In the genomic region with DNA sequence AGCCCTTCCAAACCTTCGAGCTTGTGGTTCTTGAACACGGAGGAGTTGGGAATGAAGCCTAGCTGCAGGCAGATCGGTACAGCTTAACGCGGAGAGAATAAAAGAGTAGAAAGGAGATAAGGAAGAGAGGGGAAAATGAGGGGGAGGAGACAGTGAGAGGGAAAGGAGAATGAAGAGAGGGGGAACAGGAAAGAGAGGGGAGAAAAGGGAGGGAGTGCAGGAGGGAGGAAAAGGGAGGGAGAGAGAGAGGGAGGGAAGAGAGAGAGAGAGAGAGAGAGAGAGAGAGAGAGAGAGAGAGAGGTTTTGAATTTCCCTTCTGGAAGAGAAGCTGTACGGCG, we compare ENCODE assay signal across 9 mouse cellular contexts. TPM values are rescaled to one million over a fixed set of nuclear protein-coding genes. Genes with fewer than 3 reads are reported as not detected.
DNase-seq lines count a peak whose midpoint lies in the region; ATAC-seq and TF ChIP-seq lines count a peak whose summit lies in the region.
"Had no signal": no experiment of that assay in that cellular context is flagged by ENCODE, and none has a peak within 500 bp of the region (broad histone marks: within the 10 kb centered on the region; RNA-seq: fewer than 3 reads in every experiment).

A gene (plus strand): TSS at position 301 of the 338 bp plus-strand sequence.

- 14% methylated on average over 7 of the region's 7 CpGs for WGBS in spleen, adult 2 months
- 3% methylated on average over 5 of the region's 7 CpGs for WGBS in limb, embryonic 11.5 days
- WGBS in thymus, adult 2 months = 12% methylated on average over 7 of the region's 7 CpGs

- TF ChIP-seq POLR2A in spleen, adult 2 months (IDR thresholded peaks at IDR 0.05; ENCODE audit: low read depth, low read length) = no peak
- no peak for TF ChIP-seq POLR2A in thymus, adult 2 months (IDR thresholded peaks at IDR 0.05; ENCODE audit: control insufficient read depth, extremely low read depth, insufficient read depth, low read length, poor library complexity)

- peak within 1 kb of the TSS; percentile 48 for H3K4me3 ChIP-seq in spleen, adult 2 months (ENCODE audit: extremely low read depth, insufficient read depth, insufficient read length)
- H3K4me3 ChIP-seq in limb, embryonic 11.5 days (ENCODE audit: low read depth, low read length) = peak within 1 kb of the TSS; percentile 14
- H3K4me3 ChIP-seq in thymus, adult 2 months (ENCODE audit: control insufficient read depth, insufficient read depth, low read length) = no peak within 1 kb of the TSS
- H3K4me3 ChIP-seq: erythroblast, embryonic 14.5 days had no signal

- DNase-seq in frontal cortex, adult 2 months (ENCODE audit: extremely low spot score in 1 of 2, low spot score in 1 of 2) = no peak
- DNase-seq in frontal cortex, postnatal 25 days (ENCODE audit: low spot score in 2 of 2) = no peak
- no peak for DNase-seq in spleen, adult 2 months (ENCODE audit: low read depth in 1 of 2, low spot score in 2 of 2)
- DNase-seq in spleen, adult 12 weeks (ENCODE audit: low spot score) = no peak
- DNase-seq in limb, embryonic 11.5 days (ENCODE audit: low spot score) = no peak
- no peak for DNase-seq in thymus, postnatal 36 days
- no peak for DNase-seq in thymus, adult 2 months
- DNase-seq in right cerebral cortex, postnatal 14 days = no peak

- H3K9me3 ChIP-seq in limb, embryonic 11.5 days (ENCODE audit: control insufficient read depth, low read length) = no peaks in the 10 kb centered on the region

- no peaks in the 10 kb centered on the region for H3K36me3 ChIP-seq in spleen, adult 2 months (ENCODE audit: control insufficient read depth, insufficient read depth, low read length)
- no peaks in the 10 kb centered on the region for H3K36me3 ChIP-seq in limb, embryonic 11.5 days (ENCODE audit: control insufficient read depth, insufficient read depth, low read length)
- no peaks in the 10 kb centered on the region for H3K36me3 ChIP-seq in thymus, adult 2 months (ENCODE audit: control insufficient read depth, insufficient read depth, low read length)

- no peak within 1 kb of the TSS for H3K9ac ChIP-seq in limb, embryonic 11.5 days (ENCODE audit: low read length)

- H3K27ac ChIP-seq in spleen, adult 2 months (ENCODE audit: insufficient read depth, low read length) = peak within 1 kb of the TSS; percentile 52
- H3K27ac ChIP-seq in limb, embryonic 11.5 days (replicated peaks; ENCODE audit: low read depth, low read length) = no peak within 1 kb of the TSS
- no peak within 1 kb of the TSS for H3K27ac ChIP-seq in thymus, adult 2 months (ENCODE audit: control insufficient read depth, insufficient read depth, low read length)

- no peaks in the 10 kb centered on the region for H3K27me3 ChIP-seq in spleen, adult 2 months (ENCODE audit: control insufficient read depth, insufficient read depth, low read length)
- peaks cover 8% of the 10 kb centered on the region; the same call in 1 of the 2 replicates for H3K27me3 ChIP-seq in limb, embryonic 11.5 days (ENCODE audit: control insufficient read depth, insufficient read depth, low read length)
- H3K27me3 ChIP-seq in thymus, adult 2 months (ENCODE audit: control insufficient read depth, insufficient read depth, low read length) = no peaks in the 10 kb centered on the region

- peaks cover 23% of the 10 kb centered on the region for H3K4me1 ChIP-seq in spleen, adult 2 months (ENCODE audit: control insufficient read depth, insufficient read depth, insufficient read length)
- peaks cover 10% of the 10 kb centered on the region; the same call in 1 of the 2 replicates for H3K4me1 ChIP-seq in limb, embryonic 11.5 days (ENCODE audit: control insufficient read depth, insufficient read depth, low read length)
- no peaks in the 10 kb centered on the region for H3K4me1 ChIP-seq in thymus, adult 2 months (replicated peaks; ENCODE audit: control insufficient read depth, insufficient read depth, low read length)

- no peak for ATAC-seq in limb, embryonic 11.5 days (ENCODE audit: insufficient number of reproducible peaks, low FRiP score, low TSS enrichment, low read depth)

- no peak for TF ChIP-seq CTCF in spleen, adult 2 months (IDR thresholded peaks at IDR 0.05; ENCODE audit: extremely low read depth, insufficient read depth, insufficient read length, insufficient replicate concordance)
- TF ChIP-seq CTCF in thymus, adult 2 months (IDR thresholded peaks at IDR 0.05; ENCODE audit: borderline replicate concordance, control insufficient read depth, extremely low read depth, insufficient read depth, low read length, poor library complexity) = no peak

- H3K4me2 ChIP-seq in limb, embryonic 11.5 days (ENCODE audit: low read depth, severe bottlenecking) = peak within 1 kb of the TSS; percentile 44

RNA-seq across cellular contexts. Expression of the gene that starts here (rescaled TPM):
- polyA plus RNA-seq in frontal cortex, adult 2 months (2012; rRNA removed) = 389 and 416 TPM in 2 replicates
- polyA plus RNA-seq in spleen, adult 2 months (2012; rRNA removed) = 3.5 and 4.3 TPM in 2 replicates
- polyA plus RNA-seq in limb, embryonic 11.5 days (2014; fragmentation: Nextera tagmentation; extraction: Ambion mirVana) = 3.4 and 4.3 TPM in 2 replicates
- polyA plus RNA-seq in thymus, adult 2 months (2012; rRNA removed) = 1.9 TPM in 2 replicates

Comparison
In these comparisons a context has a peak if more than half of its experiments do, and no peak if none do; other contexts are left out.
1. RNA of the gene that starts here (polyA plus RNA-seq): 389 to 416 TPM in frontal cortex, adult 2 months; 3.5 to 4.3 TPM in spleen, adult 2 months, 3.4 to 4.3 TPM in limb, embryonic 11.5 days and 1.9 TPM in thymus, adult 2 months; every median in the first group is over 10 times any median in the second.